Comparison of ENCODE assay signal across 8 mouse cellular contexts in the genomic region with DNA sequence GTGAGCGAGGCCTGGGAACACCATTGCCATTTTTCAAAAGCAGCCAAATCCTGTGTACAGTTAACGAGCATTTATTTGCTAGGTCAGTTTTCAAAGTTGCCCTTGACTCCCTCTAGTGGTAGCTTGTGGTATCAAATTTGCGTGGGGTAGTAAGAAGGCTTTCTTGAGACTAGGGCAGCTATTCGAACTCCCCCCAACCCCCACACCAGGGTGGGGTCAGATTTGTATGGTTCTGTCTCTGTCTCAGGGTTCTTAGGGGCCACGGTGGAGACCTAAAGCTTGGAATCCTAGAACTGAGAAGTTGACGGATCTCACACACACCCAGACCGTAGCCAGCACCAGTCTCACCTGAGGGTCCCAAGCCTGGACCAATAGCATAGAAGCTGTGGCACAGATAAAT. TPM values are rescaled to one million over a fixed set of nuclear protein-coding genes. Genes with fewer than 3 reads are reported as not detected.
DNase-seq lines count a peak whose midpoint lies in the region; ATAC-seq and TF ChIP-seq lines count a peak whose summit lies in the region.

No protein-coding gene starts in this region.

- intact Hi-C loops in left cerebral cortex, adult 2 months (cut with DNase I), result loop anchor here (5.0 kb wide), 4 partner anchors 84 to 324 kb away; partner anchors contain the start of genes Anapc7, Atp2a2 and P2rx7

- DNase-seq in frontal cortex, adult 2 months (ENCODE audit: extremely low spot score in 1 of 2, low spot score in 1 of 2), result peak; percentile 52 to 93
- peak; percentile 92 for DNase-seq in brain, embryonic 14.5 days (ENCODE audit: low read depth)
- peak; percentile 80 for DNase-seq in fibroblast of lung, adult 2 months (ENCODE audit: low read depth)
- DNase-seq in induced T-regulatory cell, adult 2 months (ENCODE audit: low read depth), result peak; percentile 92
- DNase-seq in left cerebral cortex, adult 2 months (ENCODE audit: extremely low spot score in 1 of 2, low spot score in 2 of 2), result peak; percentile 74 to 76
- DNase-seq in skeletal muscle tissue, adult 2 months (ENCODE audit: low read depth, low spot score), result peak; percentile 60

- no peak overlapping the region for H3K27ac ChIP-seq in left cerebral cortex, adult 2 months

- TF ChIP-seq POLR2A in brain, embryonic 14.5 days (IDR thresholded peaks at IDR 0.05; ENCODE audit: borderline replicate concordance, extremely low read depth, insufficient read depth, insufficient read length, poor library complexity, severe bottlenecking), result no peak

- TF ChIP-seq CTCF in brain, embryonic 14.5 days (IDR thresholded peaks at IDR 0.05; ENCODE audit: borderline replicate concordance, extremely low read depth, insufficient read depth, insufficient read length), result peak; percentile 81; the same call in 1 of the 2 replicates
- peak; percentile 83 for TF ChIP-seq CTCF in left cerebral cortex, adult 2 months (IDR thresholded peaks at IDR 0.05)

- ATAC-seq in frontal cortex, adult (ENCODE audit: low TSS enrichment), result no peak
- ATAC-seq in megakaryocyte, adult 5-6 weeks (ENCODE audit: poor library complexity, severe bottlenecking), result peak; percentile 57

- H3K4me3 ChIP-seq in left cerebral cortex, adult 2 months, result no peak overlapping the region

RNA-seq across cellular contexts. Expression of gene P2rx4, which starts 18.7 kb away (rescaled TPM):
- 21.3 and 21.5 TPM in 2 replicates for polyA plus RNA-seq in frontal cortex, adult 2 months (2012; rRNA removed)
- polyA plus RNA-seq in brain, embryonic 14.5 days (2012; rRNA removed), result 9.7 and 13.1 TPM in 2 replicates
- 10 to 100 TPM; 19.3 to 20.1 TPM for total RNA-seq in left cerebral cortex, adult 2 months (2021)
- 29.9 and 34.3 TPM in 2 replicates for total RNA-seq in megakaryocyte, adult 5-6 weeks (2015)
- 19.6 and 25.2 TPM in 2 replicates for total RNA-seq in megakaryocyte, adult 5-6 weeks (2017)

RNA-seq across cellular contexts. Expression of gene Camkk2, which starts 53.1 kb away (rescaled TPM):
- 193 and 204 TPM in 2 replicates for polyA plus RNA-seq in frontal cortex, adult 2 months (2012; rRNA removed)
- polyA plus RNA-seq in brain, embryonic 14.5 days (2012; rRNA removed), result 53.0 and 59.7 TPM in 2 replicates
- total RNA-seq in left cerebral cortex, adult 2 months (2021), result 100 to 1,000 TPM; 238 to 248 TPM
- total RNA-seq in megakaryocyte, adult 5-6 weeks (2015), result 70.6 and 86.6 TPM in 2 replicates
- 83.6 and 94.3 TPM in 2 replicates for total RNA-seq in megakaryocyte, adult 5-6 weeks (2017)
